Mouse (Mus musculus) myocyte (in vitro differentiated cells): ENCODE results near the gene Vwa8.

Experiments
- E2F4 ChIP-seq: IDR thresholded peaks from one replicate; pipeline ENCODE4 v1.6.1; 2011; ENCODE audit warnings: mild to moderate bottlenecking, control low read depth, moderate library complexity; ENCODE audit not compliant: insufficient read depth
- POLR2A ChIP-seq: IDR thresholded peaks from one replicate; pipeline ENCODE4 v1.6.1; 2011; ENCODE audit warnings: low read depth, mild to moderate bottlenecking, control low read depth, moderate library complexity; ENCODE audit not compliant: insufficient read length

DNA sequence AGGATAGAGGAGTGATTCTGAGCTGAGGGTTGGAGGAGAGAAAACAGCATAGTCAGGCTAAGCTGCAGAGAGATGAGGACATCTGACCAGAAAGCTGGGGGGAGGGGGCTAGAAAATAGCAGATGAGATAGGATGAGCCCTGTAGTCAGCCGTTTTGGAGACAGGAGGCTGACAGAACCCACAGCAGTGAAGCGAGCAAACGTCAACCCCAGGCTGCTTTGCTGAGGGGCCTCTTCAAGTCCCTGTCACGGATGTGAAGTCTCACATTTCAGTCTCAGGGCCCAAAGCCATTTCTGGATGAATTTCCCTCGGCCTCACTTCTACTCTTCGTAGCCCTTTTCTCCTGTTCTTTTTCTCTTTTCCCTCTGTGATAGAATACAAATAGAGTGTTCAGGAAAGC, 184.5 kb downstream of the Vwa8 start:
- TF ChIP-seq E2F4 (no peak), POLR2A (no peak)
